Comparison of ENCODE assay signal across 26 mouse cellular contexts in the genomic region with DNA sequence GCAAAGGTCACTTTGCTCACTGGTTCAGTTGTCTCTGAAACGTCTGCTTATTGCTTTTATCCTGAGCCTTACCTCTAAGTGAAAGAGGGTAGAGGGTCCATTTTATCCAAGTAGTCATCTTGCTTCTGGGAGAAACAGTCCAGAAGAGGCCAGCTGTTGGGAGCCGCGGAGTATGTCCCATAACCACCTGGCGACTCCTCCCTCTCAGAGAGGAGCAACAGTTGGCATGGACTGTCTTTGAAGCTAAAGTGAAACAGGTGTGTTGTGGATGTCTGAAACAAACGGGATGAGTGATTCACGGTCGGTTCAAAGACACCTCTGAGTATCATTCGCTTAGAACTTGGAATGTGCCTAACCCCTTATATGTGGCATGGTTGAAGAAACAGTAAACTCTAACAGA. TPM values are rescaled to one million over a fixed set of nuclear protein-coding genes. Genes with fewer than 3 reads are reported as not detected.
A peak's percentile ranks its signal among the peaks of the same experiment; 100 is the strongest.
DNase-seq lines count a peak whose midpoint lies in the region; ATAC-seq and TF ChIP-seq lines count a peak whose summit lies in the region.
"Had no signal": no experiment of that assay in that cellular context is flagged by ENCODE, and none has a peak within 500 bp of the region (broad histone marks: within the 10 kb centered on the region; RNA-seq: fewer than 3 reads in every experiment).

No protein-coding gene starts in this region.

- H3K27me3 ChIP-seq in heart, embryonic 10.5 days (ENCODE audit: insufficient read depth, poor library complexity, severe bottlenecking), result no peaks in the 10 kb centered on the region
- 0 out of 2 replicates have a peak, but pooled peaks cover 2% of the 10 kb centered on the region for H3K27me3 ChIP-seq in midbrain, embryonic 13.5 days
- H3K27me3 ChIP-seq: embryonic facial prominence, embryonic 12.5 days; liver, embryonic 15.5 days; Patski had no signal

- no peak for ATAC-seq in midbrain, embryonic 13.5 days
- ATAC-seq: forebrain, embryonic 13.5 days; intestine, embryonic 16.5 days; midbrain, embryonic 16.5 days; Patski had no signal

- TF ChIP-seq POLR2A in embryonic fibroblast, embryonic 13.5 days (IDR thresholded peaks at IDR 0.05; ENCODE audit: low read depth, low read length), result no peak
- no peak for TF ChIP-seq POLR2A in olfactory bulb, adult 2 months (IDR thresholded peaks at IDR 0.05; ENCODE audit: insufficient read depth, low read depth, low read length)

- no peak overlapping the region for H3K4me3 ChIP-seq in heart, embryonic 10.5 days
- H3K4me3 ChIP-seq in layer of hippocampus, adult 2 months, result no peak overlapping the region
- no peak overlapping the region for H3K4me3 ChIP-seq in embryonic fibroblast, embryonic 13.5 days (ENCODE audit: insufficient read depth, low read length)
- no peak overlapping the region for H3K4me3 ChIP-seq in olfactory bulb, adult 2 months (ENCODE audit: insufficient read depth, low read depth, low read length)
- no peak overlapping the region for H3K4me3 ChIP-seq in midbrain, embryonic 13.5 days (replicated peaks)
- H3K4me3 ChIP-seq: embryonic facial prominence, embryonic 12.5 days; forebrain, embryonic 13.5 days; hindbrain, embryonic 13.5 days; liver, embryonic 15.5 days; midbrain, embryonic 10.5 days; neural tube, embryonic 12.5 days had no signal

- no peak for TF ChIP-seq CTCF in layer of hippocampus, adult 2 months (conservative IDR thresholded peaks at IDR 0.05)
- TF ChIP-seq CTCF in embryonic fibroblast, embryonic 13.5 days (IDR thresholded peaks at IDR 0.05; ENCODE audit: borderline replicate concordance, insufficient read depth, low read length), result no peak
- TF ChIP-seq CTCF in olfactory bulb, adult 2 months (IDR thresholded peaks at IDR 0.05; ENCODE audit: insufficient read depth, low read depth, low read length), result no peak

- no peaks in the 10 kb centered on the region for H3K9me3 ChIP-seq in heart, embryonic 10.5 days
- H3K9me3 ChIP-seq in midbrain, embryonic 13.5 days, result no peaks in the 10 kb centered on the region
- H3K9me3 ChIP-seq: embryonic facial prominence, embryonic 12.5 days; forebrain, embryonic 13.5 days; hindbrain, embryonic 13.5 days; liver, embryonic 15.5 days; midbrain, embryonic 10.5 days; neural tube, embryonic 12.5 days had no signal

- 83% methylated on average over 8 of the region's 8 CpGs for WGBS in heart, embryonic 10.5 days
- WGBS in olfactory bulb, adult 2 months, result 86% methylated on average over 8 of the region's 8 CpGs
- WGBS in midbrain, embryonic 13.5 days, result 93% methylated on average over 8 of the region's 8 CpGs

- H3K4me1 ChIP-seq in heart, embryonic 10.5 days, result peaks cover 47% of the 10 kb centered on the region
- no peaks in the 10 kb centered on the region for H3K4me1 ChIP-seq in embryonic fibroblast, embryonic 13.5 days (ENCODE audit: control insufficient read depth, insufficient read depth, low read length)
- peaks cover 32% of the 10 kb centered on the region for H3K4me1 ChIP-seq in olfactory bulb, adult 2 months (ENCODE audit: control insufficient read depth, insufficient read depth, low read length)
- peaks cover 24% of the 10 kb centered on the region for H3K4me1 ChIP-seq in midbrain, embryonic 13.5 days (replicated peaks)

- no peaks in the 10 kb centered on the region for H3K36me3 ChIP-seq in heart, embryonic 10.5 days
- no peaks in the 10 kb centered on the region for H3K36me3 ChIP-seq in midbrain, embryonic 13.5 days
- H3K36me3 ChIP-seq: embryonic facial prominence, embryonic 12.5 days; hindbrain, embryonic 13.5 days; liver, embryonic 15.5 days; midbrain, embryonic 10.5 days; neural tube, embryonic 12.5 days had no signal

- H3K9ac ChIP-seq in midbrain, embryonic 13.5 days (replicated peaks), result no peak overlapping the region
- H3K9ac ChIP-seq: embryonic facial prominence, embryonic 12.5 days; forebrain, embryonic 13.5 days; hindbrain, embryonic 13.5 days; liver, embryonic 15.5 days; lung, embryonic 14.5 days; neural tube, embryonic 12.5 days had no signal

- DNase-seq in heart, embryonic 10.5 days (ENCODE audit: low spot score), result no peak
- no peak for DNase-seq in heart, adult 8-10 months (ENCODE audit: low spot score)
- DNase-seq in layer of hippocampus, adult 2 months (ENCODE audit: low spot score in 2 of 2), result no peak
- DNase-seq in layer of hippocampus, postnatal 14 days (ENCODE audit: low spot score in 2 of 2), result no peak
- DNase-seq: adrenal gland, postnatal 14 days; cerebellum, adult 11 months; cerebellum, adult 9-10 months; cerebellum, postnatal 36 days; gastrocnemius, postnatal 36 days; lung, embryonic 14.5 days; lung, postnatal 14 days; right cerebral cortex, postnatal 14 days; thymus, postnatal 4 days had no signal

- peak overlapping the region; percentile 23; the same call in 1 of the 2 replicates for H3K27ac ChIP-seq in heart, embryonic 10.5 days
- H3K27ac ChIP-seq in layer of hippocampus, adult 2 months, result peak overlapping the region; percentile 59
- H3K27ac ChIP-seq in embryonic fibroblast, embryonic 13.5 days (ENCODE audit: insufficient read depth, low read length), result 0 out of 2 replicates have a peak overlapping the region, but pooled peaks have one; percentile 14
- H3K27ac ChIP-seq in olfactory bulb, adult 2 months (ENCODE audit: insufficient read depth, low read depth, low read length), result peak overlapping the region; percentile 32
- H3K27ac ChIP-seq in midbrain, embryonic 13.5 days, result no peak overlapping the region
- H3K27ac ChIP-seq: embryonic facial prominence, embryonic 12.5 days; forebrain, embryonic 13.5 days; hindbrain, embryonic 13.5 days; kidney, postnatal 0 days; liver, embryonic 15.5 days; midbrain, embryonic 10.5 days; neural tube, embryonic 12.5 days had no signal

- no peak overlapping the region for H3K4me2 ChIP-seq in midbrain, embryonic 13.5 days (replicated peaks)
- H3K4me2 ChIP-seq: embryonic facial prominence, embryonic 12.5 days; forebrain, embryonic 13.5 days; hindbrain, embryonic 13.5 days; liver, embryonic 15.5 days; lung, embryonic 14.5 days; neural tube, embryonic 12.5 days had no signal

RNA-seq across cellular contexts. Expression of a gene that starts 46.0 kb away (rescaled TPM):
- polyA plus RNA-seq in heart, embryonic 10.5 days (2016; fragmentation: Nextera tagmentation; extraction: Ambion mirVana), result 27.9 and 60.5 TPM in 2 replicates
- 100 to 1,000 TPM; 281 to 324 (median 299) TPM for total RNA-seq in heart, adult 8-10 months (2022)
- 10 to 100 TPM in 1 of 2 experiments, 1 to 10 TPM in 1; 9.0 to 13.9 TPM for total RNA-seq in layer of hippocampus, adult 2 months (2021)
- 10 to 100 TPM; 16.7 to 18.2 TPM for total RNA-seq in layer of hippocampus, postnatal 14 days (2021)
- 103 and 118 TPM in 2 replicates for polyA plus RNA-seq in embryonic fibroblast, embryonic 13.5 days (2011; ENCODE audit: insufficient read length, low read depth, missing spikeins)
- polyA plus RNA-seq in olfactory bulb, adult 2 months (2012; ENCODE audit: insufficient read depth, insufficient read length, low replicate concordance, missing spikeins), result 45.5 TPM in 1 of 2 replicates, not detected in the other
- polyA plus RNA-seq in midbrain, embryonic 13.5 days (2015; fragmentation: Nextera tagmentation; extraction: Ambion mirVana), result 5.5 and 6.1 TPM in 2 replicates
